Mouse (Mus musculus): Measurements from ENCODE around the gene Spata3.
"Not testable (repeated sequence)": the region's sequence is repeated elsewhere in the genome, so short reads cannot be mapped to it uniquely, and the experiment has no call there.

Spata3 gene

DNA sequence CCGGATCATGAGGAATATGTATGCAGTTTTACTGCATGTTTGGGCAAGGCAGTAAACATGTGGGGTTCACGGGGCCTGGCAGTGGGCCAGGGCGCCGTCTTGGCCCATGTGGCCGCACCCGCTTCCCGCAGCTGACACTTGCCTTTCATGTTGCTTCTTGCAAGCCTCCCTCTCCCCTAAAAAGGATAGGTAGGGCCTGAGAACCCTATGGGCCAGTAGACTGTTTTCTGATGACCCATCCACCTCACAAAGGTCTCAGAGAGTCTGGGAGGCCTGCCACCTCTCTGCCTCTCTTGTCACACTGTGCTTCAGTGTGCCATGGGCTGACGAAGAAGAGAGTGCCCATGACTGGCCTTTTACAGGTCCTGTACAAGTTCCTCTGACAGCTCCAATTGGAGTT lies at the start of gene Spata3:
Gene Spata3, plus strand, starts transcription at position 301 of the 400 bp plus-strand sequence.
- no peak for DNase-seq (ENCODE audit: low spot score in 2 of 2)

DNA sequence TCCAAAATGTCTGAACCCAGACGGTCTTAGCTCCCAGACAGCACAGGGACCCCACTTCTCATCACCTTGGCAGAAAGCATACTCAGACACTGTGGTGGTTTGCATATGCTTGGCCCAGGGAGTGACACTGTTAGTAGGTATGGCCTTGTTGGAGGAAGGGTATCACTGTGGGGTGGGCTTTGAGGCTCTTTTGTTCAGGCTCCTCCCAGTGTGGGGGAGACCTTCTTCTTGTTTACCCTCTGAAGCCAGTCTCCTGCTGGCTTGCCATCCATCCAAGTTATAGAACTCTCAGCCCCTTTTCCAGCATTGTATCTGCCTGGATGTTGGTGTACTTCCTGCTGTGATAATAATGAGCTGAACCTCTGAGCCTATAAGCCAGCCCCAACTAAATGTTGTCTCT lies 47.5 kb upstream of the Spata3 start:
- no peak for DNase-seq (ENCODE audit: low spot score in 2 of 2)

DNA sequence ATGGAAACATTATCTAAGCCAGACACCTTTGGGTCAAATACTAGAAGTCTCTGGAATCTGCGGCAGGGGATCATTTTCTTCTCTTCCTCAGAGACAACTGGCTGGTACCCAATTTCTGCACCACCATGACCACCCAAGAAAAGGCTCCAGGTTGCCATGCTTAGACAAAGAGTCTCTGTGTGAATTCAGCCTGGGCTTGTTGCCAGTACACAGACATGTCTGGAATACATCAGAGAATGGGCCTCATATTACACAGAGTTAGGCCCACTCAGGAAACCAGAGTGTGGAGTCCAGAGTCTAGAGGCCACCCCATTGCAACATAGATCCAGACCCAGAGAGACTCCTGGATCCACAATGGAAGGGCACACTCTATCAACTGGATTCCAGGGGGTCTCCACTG lies 47.1 kb upstream of the Spata3 start:
- DNase-seq (ENCODE audit: low spot score in 2 of 2), result no peak

DNA sequence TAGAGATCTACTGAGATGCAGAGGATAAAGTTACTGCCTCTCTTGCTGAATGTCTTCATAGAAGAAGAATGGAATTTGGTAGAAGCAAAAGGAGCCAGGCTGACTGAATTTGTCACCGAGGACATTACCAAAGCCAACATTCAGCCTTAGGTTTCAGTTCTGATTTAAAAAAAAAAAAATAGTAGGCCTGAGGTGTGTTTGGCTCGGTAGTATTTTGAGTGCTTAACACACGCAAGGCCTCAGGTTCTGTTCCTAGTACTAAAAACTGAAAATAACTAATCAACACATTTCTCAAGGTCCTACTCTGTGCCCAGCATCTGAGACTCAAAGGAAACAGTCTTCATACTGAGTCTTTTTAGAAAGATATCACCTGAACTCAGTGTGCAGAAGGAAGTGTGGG lies 45.5 kb upstream of the Spata3 start:
- DNase-seq (ENCODE audit: low spot score in 2 of 2), result no peak

DNA sequence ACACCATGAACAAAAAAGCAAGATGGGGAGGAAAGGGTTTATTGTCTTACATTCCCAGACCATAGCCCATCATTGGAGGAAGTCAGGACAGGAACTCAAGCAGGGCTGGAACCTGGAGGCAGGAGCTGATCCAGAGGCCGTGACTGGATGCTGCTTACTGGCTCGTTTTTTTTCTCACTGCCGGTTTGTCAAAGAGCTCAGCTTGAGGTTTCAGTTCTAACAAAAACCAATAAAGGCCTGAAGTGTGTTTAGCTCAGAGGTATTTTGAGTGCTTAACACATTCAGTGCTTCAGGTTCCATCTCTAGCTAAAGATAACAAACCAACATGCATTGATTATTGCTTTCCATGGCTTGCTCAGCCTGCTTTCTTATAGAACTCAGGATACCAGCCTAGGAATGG lies 44.3 kb upstream of the Spata3 start:
- no peak for DNase-seq (ENCODE audit: low spot score in 2 of 2)

DNA sequence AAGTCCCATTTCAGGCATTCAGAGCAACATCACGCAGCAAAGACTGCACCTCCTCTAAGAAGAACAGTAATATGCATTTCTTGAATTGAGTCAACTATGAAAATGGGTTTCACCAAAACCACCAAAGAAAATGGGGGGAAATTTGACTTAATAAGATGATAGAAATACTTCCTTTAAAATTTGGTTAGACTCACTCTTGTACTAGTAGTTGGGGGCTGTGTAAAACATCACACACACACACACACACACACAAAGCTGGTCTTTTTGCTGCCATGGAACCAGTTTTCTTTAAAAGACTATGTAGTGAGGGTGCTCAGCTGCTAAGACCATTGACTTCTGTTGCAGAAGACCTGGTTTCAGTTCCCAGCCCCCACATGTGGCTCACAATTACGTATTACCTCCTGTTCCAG lies 43.1 kb upstream of the Spata3 start:
- no peak for DNase-seq (ENCODE audit: low spot score in 2 of 2)

DNA sequence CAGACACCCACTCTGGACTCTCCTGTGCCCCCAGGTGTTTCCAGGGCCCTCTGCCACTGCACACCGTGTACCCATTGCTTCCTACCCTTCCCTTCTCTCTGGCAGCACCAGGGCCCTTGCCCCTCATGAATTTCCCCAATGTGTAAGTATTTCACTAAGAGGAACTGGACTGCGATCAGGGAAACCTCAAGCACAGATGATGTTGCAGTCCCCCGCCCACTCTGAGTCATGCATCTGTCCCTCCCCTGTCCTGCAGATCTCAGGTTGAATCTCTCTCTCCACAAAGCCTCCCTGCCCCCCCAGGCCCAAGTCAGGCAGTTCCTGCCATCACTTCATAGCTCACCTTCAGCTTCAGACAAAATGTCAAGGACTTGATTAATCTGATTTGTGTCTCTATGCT lies 38.9 kb upstream of the Spata3 start:
- no peak for DNase-seq (ENCODE audit: low spot score in 2 of 2)

DNA sequence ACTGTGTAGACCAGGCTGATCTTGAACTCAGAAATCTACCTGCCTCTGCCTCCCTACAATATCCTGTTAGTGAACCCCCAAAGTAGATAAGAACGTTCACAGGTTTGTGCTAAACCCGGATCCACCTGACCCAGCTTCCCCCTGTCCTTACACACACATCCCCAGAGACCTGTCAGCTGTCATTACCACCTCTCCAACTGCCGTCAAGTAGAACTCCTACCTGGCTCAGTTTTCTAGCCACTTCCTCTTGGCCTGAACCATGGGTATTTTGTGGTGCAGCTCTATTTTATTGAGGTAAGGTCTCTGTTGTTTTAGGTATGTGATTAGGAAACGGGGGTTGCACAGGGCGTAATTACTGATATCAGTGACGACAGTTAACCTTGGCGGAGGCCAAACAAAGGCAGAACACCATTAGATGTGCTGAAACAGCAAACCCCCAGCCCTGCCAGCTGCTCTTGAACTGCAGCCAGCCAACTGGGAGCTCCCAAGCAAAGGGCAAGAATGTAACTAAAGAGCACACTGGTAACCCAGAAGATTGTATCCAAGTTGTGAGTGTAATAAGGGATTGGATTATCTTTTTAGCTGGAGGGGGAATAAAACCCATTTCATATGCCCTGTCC lies 34.8 kb upstream of the Spata3 start:
- DNase-seq (ENCODE audit: low spot score in 2 of 2), result no peak

DNA sequence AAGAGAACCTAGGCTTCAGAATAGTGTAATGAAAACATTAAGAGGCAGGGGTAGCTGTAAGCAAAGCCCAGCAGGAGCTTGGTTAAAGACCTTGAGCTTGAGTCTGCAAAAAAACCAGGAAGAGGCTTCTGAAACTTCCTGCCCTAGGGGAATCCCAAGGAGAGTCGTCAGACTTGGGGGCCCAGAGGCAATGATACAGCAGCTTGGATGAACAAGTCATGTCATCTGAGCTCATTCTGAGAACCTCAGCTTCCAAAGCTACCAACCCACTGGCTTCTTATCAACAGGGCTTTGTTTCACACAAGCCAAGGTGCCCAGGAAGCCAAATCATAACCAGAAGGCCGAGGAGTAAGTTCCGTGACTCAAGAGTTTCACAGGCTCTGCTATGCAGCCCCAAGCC lies 30.8 kb upstream of the Spata3 start:
- no peak for DNase-seq (ENCODE audit: low spot score in 2 of 2)

DNA sequence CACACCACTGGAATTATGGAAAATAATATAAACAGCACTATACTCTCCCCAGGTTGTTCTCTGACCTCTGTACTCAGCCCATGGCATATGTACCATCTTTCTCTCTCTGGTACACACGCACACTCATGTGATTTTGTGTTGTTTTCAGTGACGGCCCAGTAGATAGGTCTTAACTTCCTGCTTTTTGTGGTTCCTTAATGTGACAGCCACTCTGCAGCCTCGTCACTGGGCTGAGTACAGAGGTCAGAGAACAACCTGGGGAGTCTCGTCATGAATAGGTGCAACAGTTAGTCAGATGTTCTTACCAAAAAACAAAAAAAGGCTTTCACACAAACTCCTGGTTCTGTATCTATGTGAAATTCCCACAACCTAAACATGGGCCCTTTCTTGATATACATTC lies 28.3 kb upstream of the Spata3 start:
- no peak for DNase-seq (ENCODE audit: low spot score in 2 of 2)

DNA sequence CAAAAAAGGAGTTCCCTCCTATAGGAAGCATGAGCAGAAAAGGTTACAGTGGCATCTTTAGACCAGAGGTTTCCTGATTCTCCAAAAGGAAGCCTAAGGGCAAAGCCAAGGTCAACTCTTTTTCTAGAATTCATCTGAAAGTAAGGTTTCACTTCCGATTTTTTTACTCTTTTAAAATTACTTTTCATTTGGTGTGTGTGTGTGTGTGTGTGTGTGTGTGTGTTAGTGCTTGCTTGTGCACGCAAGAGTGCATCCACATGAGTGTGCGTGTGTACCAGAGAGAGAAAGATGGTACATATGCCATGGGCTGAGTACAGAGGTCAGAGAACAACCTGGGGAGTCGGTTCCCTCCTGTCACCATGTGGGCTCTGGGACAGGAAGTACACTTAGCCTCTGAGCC lies 27.7 kb upstream of the Spata3 start:
- DNase-seq (ENCODE audit: low spot score in 2 of 2), result not testable (repeated sequence)

DNA sequence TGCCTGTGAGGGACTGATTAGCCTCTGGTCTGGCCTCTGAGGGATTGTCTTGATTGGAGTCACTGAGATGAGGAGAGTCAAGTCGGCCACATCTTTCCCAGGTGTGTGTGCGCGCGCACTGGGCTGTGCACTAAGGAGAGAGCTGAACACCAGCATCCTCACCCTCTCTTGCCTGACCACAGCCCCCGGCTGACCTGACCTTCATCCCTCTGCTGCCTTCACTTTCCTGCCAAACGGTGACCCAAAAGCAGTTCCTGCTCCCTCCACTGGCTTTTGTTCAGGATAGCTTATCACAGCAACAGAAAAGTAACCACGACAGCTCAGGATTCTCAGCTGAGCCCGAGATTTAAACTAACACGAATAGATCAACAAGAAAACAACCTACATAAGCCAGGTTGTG lies 24.4 kb upstream of the Spata3 start:
- DNase-seq (ENCODE audit: low spot score in 2 of 2), result no peak

DNA sequence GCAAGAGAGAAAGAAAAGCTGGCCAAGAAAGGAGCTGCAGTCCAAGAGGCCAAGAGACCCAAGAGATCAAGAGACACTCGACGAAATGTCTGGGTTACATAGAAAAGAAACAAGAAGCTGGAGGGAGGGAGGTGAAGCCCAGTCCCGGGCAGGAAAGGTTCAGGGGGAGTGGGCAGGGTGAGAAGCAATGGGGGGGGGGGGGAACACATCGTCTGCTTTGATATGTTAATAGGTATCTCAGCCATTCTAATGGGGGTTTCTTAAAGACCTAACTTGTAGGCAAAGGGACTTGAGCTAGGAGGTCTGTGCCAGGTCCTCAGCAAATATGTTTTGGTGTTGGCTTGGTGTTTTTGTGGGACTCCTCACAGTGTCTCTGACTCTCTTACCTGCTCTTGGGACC lies 23.1 kb upstream of the Spata3 start:
- DNase-seq (ENCODE audit: low spot score in 2 of 2), result no peak

DNA sequence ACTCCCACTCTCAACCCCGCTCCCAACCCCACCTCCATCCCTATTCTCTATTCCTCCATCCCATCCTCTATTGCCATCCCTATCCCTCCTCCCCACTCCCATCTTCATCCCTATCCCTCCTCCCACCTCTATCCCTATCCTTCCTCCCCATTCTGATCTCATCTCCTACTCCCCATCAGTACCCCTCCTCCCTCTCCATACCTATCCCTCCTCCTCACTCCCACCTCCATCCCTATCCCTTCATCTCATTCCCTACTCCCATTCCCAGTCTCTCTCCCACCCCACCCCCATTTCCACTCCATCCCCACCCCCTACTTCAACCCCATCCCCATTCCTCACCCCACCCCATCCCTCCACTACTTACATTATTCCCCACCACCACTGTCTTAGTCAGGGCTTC lies 19.4 kb upstream of the Spata3 start:
- DNase-seq (ENCODE audit: low spot score in 2 of 2), result no peak

DNA sequence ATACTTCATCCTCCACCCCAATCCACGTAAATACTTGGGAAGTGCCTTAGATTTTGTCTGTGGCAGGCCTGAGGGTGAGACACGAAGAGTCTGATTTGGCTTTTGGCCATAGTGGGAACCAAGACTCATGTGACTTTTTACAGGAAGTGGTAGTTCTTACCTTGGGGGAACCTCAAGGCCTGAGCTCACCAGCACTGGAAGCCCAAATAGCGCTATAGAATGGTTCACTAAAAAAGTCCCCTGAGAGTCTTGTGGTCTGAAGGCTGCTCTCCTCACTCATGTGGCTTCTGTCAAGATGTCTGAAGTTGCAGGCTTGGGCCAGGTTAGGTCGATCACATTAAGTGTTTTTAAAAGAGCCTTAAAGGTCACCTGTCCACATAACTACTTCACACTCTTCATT lies 18.6 kb upstream of the Spata3 start:
- DNase-seq (ENCODE audit: low spot score in 2 of 2), result no peak

DNA sequence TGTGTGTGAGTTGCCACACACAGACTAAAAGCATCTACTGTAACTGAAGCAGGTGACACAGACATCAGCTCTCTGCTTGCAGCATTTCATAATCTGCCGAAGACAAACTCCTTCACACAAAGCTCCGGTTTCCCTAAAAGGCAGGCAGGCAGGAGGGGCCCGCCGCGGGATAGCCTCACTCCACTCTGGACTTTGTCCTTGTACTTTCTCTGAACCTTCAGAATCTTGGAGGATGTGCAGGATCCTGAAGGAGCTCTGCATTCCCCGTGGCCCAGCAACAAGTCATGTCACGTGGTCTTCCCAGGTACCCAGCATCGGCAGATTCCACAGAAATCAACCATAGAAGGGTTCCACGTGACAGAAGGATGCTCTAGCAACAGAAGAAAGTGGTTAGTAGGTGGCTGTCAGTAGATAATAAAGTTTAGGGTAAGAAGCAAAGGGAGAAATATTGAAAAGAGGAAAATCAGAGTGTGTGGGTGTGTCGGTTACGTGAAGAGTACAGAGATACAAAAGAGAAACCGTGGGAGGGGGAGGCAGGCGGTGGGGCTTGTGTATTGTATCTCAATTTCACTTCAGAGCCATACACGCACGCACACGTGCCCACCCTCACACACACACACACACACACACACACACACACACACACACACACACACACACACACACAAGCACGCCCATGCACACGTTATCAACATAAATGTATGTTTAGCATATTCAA lies 16.6 kb upstream of the Spata3 start:
- DNase-seq (ENCODE audit: low spot score in 2 of 2), result no peak

DNA sequence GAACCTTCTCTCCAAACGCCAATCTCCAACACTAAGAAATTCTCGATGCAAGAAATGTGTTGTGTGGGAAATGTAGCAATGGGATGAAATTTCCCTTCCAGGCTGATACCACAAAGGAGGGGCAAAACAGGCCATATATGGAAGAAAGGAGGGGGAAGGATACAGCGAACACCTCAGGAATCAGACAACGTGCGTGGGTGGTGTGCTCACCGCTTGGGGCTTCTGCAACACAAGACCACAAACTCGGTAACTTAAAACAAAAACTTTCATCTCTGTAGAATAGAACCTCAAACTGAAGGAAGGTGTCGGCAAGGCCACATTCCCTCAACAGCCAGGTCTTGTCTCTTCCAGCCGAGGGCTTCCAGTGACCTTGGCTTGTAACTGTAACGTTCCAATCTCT lies 11.1 kb upstream of the Spata3 start:
- no peak for DNase-seq (ENCODE audit: low spot score in 2 of 2)

DNA sequence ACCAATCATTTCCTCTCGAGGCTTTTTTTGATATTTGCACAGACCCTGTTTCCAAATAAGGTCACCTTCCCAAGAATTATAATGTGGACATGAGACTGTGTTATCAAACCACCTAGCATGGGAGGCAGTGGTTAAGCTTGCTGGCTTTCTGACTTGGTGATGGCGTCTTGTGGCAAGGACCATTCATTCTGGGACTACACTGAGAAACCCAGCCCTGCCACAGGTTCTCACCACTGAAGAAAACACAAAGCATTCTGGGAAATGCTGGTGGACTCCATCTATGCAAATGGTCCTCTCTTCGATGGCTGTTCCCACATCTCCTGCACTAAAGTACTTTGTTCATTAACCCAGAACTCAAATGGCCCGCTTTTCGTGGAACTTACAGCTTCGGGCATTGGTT lies 10.6 kb upstream of the Spata3 start:
- DNase-seq (ENCODE audit: low spot score in 2 of 2), result no peak

DNA sequence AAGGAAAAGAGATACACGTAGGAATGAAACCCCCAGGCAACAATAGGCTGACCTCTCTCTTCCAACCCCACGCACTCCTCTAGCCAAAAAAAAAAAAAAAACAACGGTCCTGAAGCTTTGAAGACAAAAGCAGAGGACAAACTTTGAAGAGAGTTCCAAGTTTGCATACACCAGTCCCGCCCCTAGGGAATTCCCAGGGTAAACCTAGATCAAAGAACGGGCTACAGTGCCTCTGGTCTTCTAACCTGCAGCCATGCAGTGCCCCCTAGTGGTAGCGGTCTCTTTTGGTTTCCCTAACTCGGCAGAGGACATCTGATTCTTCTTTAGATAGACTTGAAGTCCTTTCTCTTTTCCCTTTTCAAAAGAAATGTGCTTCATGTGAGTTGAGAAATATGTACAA lies 8.8 kb upstream of the Spata3 start:
- peak; percentile 73 to 93 for DNase-seq (ENCODE audit: low spot score in 2 of 2)

DNA sequence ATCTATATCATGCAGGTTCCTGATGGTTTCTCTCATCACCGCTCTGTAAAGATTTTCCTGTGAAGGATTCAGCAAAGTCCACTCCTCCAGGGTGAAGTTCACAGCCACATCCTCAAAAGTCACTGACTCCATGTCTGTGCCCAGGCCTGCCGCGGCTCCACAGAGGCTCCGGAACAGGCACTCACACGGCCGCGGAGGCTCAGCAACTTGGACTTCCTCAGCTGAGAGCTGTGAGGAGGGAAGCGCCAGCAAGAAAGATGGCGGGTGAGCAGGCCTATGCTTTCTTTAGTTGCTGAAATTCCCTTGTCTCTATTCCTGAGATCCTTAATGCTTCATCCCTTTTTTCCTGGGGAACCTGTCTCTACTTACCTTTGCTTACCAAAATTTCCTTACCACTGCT lies 858 bp upstream of the Spata3 start:
- not testable (repeated sequence) for DNase-seq (ENCODE audit: low spot score in 2 of 2)

DNA sequence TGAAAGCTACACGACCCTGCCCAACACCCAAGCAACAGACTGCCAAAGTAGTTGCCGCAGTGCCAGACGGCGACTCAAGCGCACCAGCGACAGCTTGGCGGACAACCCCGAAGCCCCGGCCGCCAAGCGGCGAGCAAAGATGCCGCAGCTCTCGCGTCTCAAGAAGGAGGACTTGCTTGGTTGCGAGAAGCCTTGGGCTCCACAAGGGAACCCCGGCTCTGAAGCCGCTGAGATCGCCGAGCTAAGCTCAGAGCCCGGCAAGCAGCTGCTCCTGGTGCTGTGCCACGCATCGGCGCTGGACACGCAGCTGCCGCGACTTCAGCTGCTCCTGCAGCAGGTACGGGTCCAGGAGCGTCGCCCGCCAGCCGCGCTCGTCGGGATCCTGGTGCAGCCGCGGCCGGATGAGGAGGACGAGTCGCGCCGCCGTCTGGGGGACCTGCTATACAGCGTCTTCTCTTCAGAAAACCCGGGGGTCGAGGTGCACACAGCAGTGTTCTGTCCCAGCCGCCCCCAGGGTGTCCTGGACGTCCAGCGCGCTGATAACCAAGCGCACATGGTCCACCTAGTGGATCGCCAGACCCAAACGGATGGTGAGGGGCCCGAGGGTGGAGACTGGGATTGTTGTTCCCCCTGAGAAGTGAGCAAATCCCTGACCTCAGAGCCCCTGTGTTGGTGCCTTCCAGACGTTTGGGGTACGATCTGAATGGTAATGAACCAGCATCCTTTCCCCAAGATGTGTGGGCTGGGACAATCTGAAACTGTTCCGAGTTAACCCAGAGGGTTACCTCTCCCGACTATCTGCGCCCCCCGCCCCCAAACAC lies 1.8 kb downstream of the Spata3 start:
- peak; percentile 9 to 50 for DNase-seq (ENCODE audit: low spot score in 2 of 2)

DNA sequence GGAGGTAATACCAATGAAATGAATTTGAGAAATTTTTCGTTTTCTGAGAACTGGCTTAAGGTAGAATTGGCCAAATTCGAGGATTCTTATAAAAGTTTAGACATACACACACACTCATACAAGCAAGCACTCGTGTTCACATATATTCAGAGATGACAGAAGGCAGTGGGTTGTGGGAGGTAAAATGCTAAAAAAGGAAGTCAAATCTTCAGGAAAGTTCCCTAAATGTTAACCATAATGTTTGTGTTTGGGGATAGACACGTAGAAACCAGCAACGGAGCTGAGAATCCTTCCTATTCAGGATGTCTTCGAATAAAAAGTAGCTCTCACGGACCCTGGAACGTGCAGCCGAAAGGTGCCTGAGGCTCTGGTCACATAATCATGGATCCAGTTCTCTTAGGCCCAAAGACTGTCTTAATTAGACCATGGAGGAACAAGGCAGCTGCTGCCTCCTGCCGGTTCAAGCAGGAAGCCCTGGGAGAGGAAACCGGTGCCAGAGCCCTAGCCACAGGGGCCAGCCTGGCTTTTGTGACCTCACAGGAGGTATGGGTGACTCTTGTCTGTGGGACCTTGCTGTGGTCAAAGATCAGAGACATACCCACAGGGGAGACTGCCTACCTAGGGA lies 4.9 kb downstream of the Spata3 start:
- peak in 1 of 2 experiments; percentile 16 for DNase-seq (ENCODE audit: low spot score in 2 of 2)

Data from thymus, postnatal 10 days (tissue).